Mouse (Mus musculus) CD4-positive, CD25-positive, alpha-beta regulatory T cell, adult 4 months (primary cell): ENCODE measurements around the gene Dmd. TPM values are rescaled to one million over a fixed set of nuclear protein-coding genes. Genes with fewer than 3 reads are reported as not detected.

ENCODE experiments used
- ATAC-seq: one replicate; pipeline ENCODE4 v1.8.0; 2017
- polyA plus RNA-seq, 2 experiments: library from polyadenylated mRNA; unstranded; fragments of 100-300 nt; shearing (Covaris generic); gene quantifications; one replicate each; pipeline ENCODE4 v1.2.1; 2017

The Dmd gene
- polyA plus RNA-seq, 2 experiments from 2014 or later, result 0.98 to 2.7 TPM

DNA sequence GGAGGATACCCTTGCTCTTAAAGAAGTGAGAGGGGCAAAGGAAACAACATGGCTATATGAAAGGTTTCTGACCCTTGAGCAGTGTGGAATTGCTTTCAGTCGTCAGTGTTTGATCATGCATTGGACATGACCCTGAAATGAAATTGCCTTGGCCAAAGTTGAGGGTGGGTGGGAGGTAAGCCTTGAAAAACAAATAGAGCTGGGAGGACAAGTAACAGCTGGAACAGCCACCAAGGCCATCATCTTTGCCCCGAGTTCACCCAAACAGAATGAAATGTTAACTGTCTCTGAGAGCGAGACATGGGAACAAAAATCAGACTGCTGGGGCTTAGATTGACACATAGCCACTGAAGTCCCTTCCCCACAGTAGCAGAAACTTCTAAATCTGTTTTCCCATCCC lies 2100.9 kb downstream of the Dmd start:
- ATAC-seq, result no peak

DNA sequence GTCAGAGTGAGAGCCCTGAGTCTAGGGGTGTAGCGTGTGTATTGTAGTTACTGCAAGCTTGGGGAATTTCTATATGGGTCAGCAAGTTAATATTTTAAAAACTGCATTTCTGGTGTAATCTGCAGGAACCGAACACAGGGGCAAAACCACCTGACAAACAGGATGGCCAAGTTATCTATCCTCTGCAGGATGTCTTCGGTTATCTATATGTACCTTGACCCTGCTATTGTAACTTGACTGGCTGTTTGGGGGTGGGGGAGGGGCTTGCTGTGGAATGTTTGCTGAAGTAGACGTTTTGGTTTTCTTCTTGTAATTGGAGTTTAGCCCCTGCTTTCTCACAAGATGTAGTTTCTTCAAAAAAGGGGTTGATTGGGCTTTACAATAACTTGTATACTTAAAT lies 2124.9 kb downstream of the Dmd start:
- ATAC-seq, result no peak

DNA sequence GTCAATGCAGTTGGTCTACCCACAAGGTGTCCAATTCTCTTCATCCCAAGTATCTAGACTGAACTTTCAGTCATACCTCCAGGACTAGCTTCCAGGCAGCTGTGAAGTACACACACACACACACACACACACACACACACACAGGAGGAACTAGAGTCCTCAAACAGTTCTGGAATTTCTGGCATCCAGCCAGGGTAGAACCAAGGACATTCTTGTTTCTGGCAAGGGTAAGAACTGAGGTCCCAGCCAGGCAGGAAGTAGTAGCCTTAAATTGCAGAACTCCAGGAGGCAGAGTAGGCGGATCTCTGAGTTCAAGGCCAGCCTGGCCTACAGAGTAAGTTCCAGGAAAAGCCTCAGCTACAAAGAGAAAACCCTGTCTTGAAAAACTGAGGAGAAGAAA lies 2128.2 kb downstream of the Dmd start:
- ATAC-seq, result no peak

DNA sequence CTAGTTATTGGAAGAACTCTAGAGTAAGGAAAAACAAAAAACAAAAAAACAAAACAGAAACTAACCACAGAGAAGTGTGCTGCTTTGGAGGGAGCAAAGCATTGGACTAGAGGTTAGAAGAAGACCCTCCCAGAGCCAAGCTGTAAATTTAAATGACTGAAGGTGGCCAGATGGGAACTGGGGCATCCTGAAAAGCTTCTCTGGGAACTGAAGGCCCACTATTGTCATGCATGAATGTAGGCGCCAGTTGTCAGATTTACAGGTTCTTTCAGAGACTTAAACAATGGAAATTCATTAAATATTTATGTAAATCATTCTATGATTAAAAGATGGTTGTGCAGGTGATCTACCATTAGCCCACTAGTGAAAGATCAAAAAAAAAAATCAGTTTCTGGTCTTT lies 2128.9 kb downstream of the Dmd start:
- no peak for ATAC-seq

DNA sequence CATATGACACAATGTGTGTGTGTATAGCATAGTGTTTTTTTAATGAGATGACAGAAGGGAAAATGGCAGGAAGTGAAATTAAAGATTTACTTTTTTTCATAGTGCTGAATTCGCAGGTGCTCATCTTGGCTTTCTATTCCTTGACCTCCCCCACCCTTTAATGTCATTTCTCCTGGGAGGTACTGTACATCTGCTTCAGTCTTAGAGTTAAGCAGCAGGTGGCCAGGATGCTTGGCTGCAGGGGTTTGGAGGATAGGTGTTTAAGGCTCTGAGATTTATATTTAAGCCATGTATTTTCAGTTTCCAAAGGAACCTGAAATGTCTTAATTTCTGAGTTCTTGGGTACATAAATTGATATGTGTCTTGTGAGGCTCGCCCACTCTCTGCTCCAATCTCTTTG lies 2130.5 kb downstream of the Dmd start:
- no peak for ATAC-seq

DNA sequence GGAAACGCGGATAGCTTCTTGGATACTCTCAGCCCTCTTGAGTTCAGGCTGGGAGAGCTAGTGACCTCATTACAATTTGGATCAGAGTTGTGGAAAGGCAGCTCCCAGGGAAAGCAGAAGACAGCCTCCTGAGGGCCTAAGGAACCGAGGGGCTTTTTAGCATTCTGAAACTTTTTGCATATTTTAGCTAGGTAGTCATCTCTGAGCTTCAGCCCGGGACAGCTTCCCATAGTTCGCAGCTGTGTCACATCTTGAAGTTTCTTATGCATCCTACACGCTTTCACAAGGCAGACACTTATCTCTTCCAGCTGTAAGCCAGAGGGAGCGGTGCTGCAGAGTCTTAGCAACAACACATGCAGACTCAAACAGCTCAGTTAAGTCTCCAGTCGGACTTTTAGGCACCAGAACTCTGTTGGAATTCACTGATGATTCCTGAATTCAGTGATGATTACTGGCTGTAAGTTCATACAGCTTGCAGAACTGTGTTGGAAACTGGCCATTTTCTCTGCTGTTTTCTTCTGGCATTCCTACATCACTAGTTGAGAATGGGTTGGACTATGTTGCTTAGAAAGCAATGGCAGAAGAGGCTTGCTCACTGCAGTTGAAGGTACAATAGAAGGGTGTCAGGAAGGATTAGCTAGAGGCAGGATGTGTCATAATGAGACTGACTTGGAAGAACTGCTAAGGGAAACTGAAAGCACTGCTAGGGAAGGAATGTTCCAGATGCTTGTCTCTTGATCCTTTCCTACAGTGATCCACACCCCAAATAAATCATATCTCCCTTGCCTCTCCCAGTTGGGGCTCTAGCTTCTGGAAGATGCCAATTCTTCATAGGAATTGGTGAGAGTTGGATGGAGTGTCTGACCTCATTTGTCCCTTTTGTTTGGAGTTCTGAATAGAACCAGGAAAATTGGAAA lies 2135.8 kb downstream of the Dmd start:
- ATAC-seq, result no peak

DNA sequence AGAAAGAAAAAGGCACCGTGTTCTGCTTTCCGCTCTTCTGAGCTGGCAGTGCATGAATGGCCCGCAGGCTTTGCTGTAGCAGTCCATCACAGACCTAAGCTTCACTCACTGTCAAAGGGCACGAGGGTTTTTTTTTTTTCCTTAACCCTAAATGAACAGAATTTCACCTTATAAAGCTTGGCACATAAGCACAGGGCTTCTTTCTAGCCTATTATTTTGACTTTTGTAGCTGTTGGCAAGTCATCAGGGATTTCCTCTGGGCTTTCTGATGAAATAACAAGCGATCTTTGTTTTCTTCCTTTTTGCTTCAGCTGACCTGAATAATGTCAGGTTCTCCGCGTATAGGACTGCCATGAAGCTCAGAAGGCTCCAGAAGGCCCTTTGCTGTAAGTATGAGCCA lies 2140.8 kb downstream of the Dmd start:
- no peak for ATAC-seq

DNA sequence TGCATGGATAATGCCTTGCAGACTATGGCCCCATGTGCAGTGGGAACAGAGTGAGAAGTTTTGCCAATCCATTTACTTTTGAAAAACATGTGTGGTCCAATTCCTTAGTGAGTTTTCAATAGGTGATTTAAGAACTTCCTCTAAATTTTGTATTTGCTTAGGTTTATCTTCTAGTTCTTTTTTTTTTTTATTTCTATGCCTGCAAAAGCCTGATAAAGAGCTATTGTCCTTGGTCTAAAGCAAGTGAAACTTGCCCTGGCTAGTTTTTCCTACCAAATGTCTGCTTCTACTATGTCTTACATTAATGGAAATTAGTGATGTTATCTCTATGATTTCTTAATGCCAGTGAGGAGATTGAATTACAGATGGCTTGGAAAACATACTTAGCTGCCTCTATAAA lies 2144.7 kb downstream of the Dmd start:
- no peak for ATAC-seq

DNA sequence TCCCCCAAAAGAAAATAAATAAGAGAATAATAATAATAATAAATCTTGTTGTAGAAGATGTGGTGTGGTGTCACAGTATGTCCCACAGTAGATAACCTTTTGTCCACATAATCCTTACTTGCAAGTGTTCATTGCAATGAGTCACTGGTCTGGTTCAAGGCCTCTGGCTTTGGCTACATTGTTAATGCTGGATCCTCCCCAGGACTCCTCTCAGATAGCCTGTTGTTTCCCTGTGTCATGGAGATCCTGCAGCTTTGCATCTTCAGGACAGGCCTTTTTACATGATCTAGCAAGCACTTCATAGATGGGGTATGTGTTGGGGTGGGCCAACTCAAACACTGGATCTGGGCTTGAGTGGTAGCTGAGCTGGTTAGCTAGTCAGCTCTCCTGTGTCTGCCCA lies 2150.0 kb downstream of the Dmd start:
- ATAC-seq, result no peak

DNA sequence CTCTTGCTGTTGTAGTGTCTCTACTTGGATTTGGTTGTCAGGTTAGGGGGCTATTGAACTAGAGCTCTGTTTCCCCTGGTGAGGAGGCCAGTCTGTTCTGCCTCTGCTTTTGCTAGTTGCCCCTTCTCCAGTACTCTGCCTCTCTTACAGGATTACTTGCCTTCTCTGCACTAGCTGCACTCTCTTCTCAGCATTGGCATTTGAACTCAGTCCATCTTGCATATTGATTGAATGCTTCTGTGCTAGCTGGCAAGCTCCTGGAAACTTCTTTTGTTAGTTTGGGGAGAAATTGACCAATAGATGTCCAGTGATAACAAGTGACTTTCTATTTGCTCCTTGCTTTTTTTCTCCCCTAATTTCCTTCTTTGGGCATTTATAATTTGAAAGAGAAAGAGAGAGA lies 2163.7 kb downstream of the Dmd start:
- no peak for ATAC-seq

DNA sequence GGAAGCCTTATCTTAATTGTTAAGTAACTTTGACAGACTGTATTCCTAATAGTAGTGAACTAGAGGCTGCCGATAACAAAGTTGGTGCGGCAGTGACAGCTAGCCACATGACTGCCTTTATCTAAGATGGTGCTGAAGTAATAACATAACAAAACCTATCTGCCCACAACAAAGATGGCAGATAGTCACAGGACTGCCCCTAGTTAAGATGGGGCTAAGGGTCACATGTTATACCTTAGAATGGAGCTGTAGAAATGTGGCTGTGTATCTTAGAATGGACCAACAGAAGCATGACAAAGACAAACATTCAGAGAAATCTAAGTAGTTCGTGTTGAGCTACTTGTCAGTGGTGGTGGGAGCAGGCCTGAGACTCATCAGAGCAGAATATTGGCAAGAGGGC lies 2184.0 kb downstream of the Dmd start:
- no peak for ATAC-seq

DNA sequence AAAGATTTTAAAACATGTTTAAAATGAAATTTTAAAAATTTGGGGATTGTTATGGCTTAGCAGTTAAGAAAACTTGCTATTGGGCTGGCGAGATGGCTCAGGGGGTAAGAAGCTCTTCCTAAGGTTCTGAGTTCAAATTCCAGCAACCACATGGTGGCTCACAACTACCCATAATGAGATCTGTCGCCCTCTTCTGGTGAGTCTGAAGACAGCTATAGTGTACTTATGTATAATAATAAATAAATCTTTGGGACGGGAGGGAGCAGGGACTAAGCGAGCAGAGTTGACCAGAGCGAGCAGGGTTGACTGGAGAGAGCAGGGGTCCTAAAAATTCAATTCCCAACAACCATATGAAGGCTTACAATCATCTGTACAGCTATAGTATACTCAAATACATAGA lies 2188.6 kb downstream of the Dmd start:
- ATAC-seq, result no peak

DNA sequence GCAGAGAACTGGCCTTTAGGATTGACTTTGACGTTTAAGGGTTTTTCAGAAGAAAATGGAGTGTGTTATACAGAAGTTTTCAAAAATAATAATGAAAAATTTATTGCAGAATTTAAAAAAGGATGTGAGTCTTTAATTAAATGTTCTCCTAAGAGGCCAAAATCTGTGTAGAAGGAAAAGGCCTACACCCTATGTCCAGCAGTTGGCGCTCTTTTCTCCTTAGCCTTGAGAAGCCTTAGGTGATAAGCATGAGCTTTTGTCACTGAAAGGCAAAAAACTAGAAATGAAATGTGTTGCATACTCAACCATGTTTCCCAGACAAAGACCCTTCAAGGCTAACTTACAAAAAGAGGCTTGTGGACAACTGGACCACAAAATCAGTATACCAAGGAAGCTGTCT lies 2222.6 kb downstream of the Dmd start:
- ATAC-seq, result no peak

DNA sequence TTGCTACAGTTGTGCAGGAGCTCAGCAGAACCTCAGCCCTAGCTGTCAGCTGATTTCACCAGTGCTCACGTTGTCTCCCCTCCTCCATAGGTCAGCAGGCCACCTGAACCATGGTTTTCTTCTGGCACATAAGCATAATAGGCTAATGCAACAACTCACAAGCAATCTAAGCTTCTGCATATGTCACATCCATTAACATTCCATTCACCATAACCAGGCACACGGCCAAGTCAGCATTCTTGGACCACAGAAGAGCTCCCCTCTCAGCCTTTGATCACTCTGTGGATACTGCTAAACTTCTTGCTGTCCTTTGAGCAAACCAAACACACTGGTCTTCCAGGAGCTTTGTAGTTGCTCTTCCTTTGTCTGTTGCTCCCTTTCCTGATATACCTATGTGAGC lies 2238.9 kb downstream of the Dmd start:
- ATAC-seq, result no peak

DNA sequence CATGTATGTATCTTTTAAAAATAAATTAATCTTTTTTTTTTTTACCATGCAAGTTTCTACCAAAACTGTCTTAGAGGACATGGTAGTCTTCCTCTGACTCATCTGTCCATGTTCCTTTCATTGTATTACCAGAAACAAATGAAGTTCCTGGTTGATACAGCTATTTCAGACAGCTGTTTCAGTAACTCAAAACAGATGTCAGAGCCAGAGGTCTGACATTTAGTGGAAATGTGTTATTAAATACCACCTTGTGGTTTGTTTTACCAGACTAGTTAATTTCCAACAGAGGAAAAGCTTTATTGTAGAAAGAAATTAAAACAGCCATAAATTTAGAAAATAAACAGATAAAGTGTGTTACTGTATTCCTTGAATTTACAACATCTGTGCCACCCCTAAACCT lies 2245.2 kb downstream of the Dmd start:
- ATAC-seq, result no peak

DNA sequence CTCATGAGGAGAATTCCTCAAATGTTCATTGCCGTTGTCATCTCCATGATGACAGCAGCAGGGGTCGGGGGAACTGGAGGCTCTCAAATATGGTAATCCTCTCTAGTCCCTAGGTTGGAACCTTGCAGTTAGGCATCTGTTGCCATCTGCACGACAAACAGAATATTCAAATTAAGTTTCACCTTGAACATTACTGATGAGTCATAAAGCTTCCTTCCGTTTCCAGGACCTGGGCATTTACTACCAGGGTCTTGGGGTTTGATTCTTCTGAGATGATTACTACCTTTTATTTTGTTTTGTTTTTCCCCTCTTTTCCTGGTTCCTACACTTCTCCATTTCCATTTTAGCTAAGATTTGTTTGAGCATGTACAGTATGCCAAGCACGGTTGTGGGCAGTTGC lies 2249.0 kb downstream of the Dmd start:
- ATAC-seq, result no peak

DNA sequence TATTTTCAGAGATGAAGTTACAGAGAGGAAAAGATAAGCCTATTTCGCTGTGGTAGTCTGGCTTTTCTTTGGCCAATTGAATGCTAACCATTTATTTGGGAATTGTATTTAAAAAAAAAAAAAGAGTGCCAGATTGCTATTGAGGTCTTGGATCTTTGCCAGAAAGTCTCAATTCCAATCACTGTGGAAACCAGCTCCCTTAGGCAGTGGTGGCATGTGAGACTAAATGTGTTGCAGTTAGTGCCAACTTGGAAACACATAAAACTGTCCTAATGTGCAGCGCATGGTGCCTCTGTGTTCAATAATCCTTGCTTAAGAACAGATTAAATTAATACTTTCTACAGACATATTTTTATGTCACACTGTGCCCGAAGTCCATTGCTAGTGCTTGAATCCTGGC lies 2250.7 kb downstream of the Dmd start:
- no peak for ATAC-seq

DNA sequence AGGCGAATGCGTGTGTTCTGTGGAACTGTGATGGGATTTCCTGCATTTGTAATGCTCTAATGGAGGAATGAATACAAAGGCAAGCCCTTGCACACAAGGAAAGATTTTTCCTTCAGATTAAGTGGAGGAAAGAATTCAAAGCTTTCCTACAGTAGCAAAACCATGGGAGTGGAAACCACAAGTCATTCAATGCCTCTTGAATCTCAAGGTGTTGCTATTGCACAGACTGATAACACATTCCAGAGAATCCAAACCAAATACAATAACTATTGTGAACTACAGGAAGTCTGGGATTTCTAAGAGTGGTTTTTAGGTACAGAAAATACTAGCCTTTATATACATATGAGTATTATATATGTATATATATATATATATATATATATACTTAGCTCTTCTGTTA lies 2258.3 kb downstream of the Dmd start:
- ATAC-seq, result no peak

DNA sequence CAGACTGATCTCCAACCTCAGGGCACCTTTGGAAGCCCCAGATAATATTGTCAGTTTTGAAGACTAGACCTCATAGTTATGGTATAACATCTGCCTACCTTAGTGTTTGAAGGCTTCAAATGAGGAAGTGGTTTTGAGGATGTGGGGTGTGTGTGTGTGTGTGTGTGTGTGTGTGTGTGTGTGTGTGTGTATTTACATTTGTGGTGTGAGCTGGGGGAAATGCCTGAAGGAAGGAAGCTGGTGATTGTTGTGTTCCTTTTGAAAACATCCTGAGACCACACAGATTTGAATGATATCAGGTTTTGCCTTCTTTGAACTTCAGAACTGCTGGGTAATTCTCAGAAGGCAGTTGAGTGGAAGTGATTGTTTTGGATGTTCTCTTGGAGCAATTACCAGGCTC lies 2278.2 kb downstream of the Dmd start:
- ATAC-seq, result no peak

DNA sequence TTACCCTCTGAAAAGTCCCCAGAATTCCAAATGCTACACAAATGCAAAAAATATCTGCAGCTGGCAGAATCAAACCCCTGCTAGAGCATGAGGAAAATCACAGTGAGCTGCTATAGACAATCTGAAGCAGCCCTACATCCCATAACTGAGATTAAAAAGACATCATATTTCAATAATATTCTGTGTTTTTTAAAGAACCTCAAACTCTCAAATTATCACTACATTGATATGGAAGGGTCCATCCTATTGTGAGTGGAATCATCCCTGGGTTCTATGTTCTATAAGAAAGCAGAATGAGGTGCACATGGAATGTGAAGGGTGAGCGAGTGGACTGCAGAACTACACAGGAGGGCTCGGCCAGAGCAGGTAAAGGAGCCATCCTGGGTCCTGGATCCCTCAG lies 2300.7 kb downstream of the Dmd start, which contains the start of gene Fthl17a:
Gene Fthl17a, plus strand, starts transcription at position 301 of the 400 bp plus-strand sequence.
- no peak for ATAC-seq
